Mouse (Mus musculus) embryonic facial prominence, embryonic 11.5 days (tissue): ENCODE measurements at regions not wholly inside any gene's neighbourhood (a gene's known extent, or its start where the extent isn't known, plus 50 kb on each side); places are given as distances from the start of the nearest gene placed in this dataset.

Experiments
- ATAC-seq: fragments of 200-750 bp; cut with Nextera tagmentation; replicated peaks from 2 replicates; pipeline ENCODE4 v1.8.0; 2017; ENCODE audit warnings: low read depth; ENCODE audit not compliant: insufficient number of reproducible peaks, low FRiP score, low TSS enrichment
- DNase-seq: peaks from one replicate; pipeline ENCODE4 v3.0.0-alpha.2; 2015; ENCODE audit warnings: low spot score
- H3K27ac ChIP-seq: fragments of 300-500 bp; sonication (generic); replicated peaks from 2 replicates; pipeline ENCODE4 v1.5.1; 2014; ENCODE audit warnings: mild to moderate bottlenecking, low read depth, low read length, control low read depth
- H3K27me3 ChIP-seq: fragments of 300-500 bp; sonication (generic); 2 replicates; pipeline ENCODE4 v1.6.1; 2014; ENCODE audit warnings: mild to moderate bottlenecking, low read length, moderate library complexity, mixed read lengths; ENCODE audit not compliant: control insufficient read depth, insufficient read depth
- H3K36me3 ChIP-seq: fragments of 300-500 bp; sonication (generic); replicated peaks from 2 replicates; pipeline ENCODE4 v1.6.1; 2014; ENCODE audit warnings: low read depth, mild to moderate bottlenecking, low read length, moderate library complexity, mixed read lengths; ENCODE audit not compliant: control insufficient read depth, insufficient read depth
- H3K4me1 ChIP-seq: fragments of 300-500 bp; sonication (generic); 2 replicates; pipeline ENCODE4 v1.6.1; 2014; ENCODE audit warnings: low read length, mixed read lengths; ENCODE audit not compliant: control insufficient read depth, insufficient read depth
- H3K4me2 ChIP-seq: fragments of 300-500 bp; sonication (generic); 2 replicates; pipeline ENCODE4 v1.6.1; 2014; ENCODE audit warnings: low read depth, mild to moderate bottlenecking, control low read depth, low read length, moderate library complexity
- H3K4me3 ChIP-seq: fragments of 300-500 bp; sonication (generic); 2 replicates; pipeline ENCODE4 v1.5.1; 2014; ENCODE audit warnings: low read depth, low read length, control low read depth
- H3K9ac ChIP-seq: fragments of 300-500 bp; sonication (generic); replicated peaks from 2 replicates; pipeline ENCODE4 v1.6.1; 2014; ENCODE audit warnings: mild to moderate bottlenecking, control low read depth, low read length
- H3K9me3 ChIP-seq: fragments of 300-500 bp; sonication (generic); replicated peaks from 2 replicates; pipeline ENCODE4 v1.6.1; 2016; ENCODE audit warnings: mild to moderate bottlenecking, low read length, inconsistent platforms, mixed read lengths; ENCODE audit not compliant: control insufficient read depth
- WGBS: fragments of 180-500 bp; shearing (Covaris S2); extraction: QIAGEN DNeasy Blood & Tissue Kit; methylation state at CpG from one replicate; pipeline ENCODE4 v1.1.7; 2014; 5-methylcytosine and 5-hydroxymethylcytosine counted together

GRCm38 (mm10) chr3:102602766-102603165 is 131.6 kb upstream of the Tspan2 start:
- no peaks in the 10 kb centered on the region for H3K36me3 ChIP-seq
- H3K9me3 ChIP-seq = no peaks in the 10 kb centered on the region
- DNase-seq (no peak), ATAC-seq (no peak)
- H3K4me3 ChIP-seq = no peak overlapping the region
- H3K27me3 ChIP-seq = no peaks in the 10 kb centered on the region
- H3K4me2 ChIP-seq = no peak overlapping the region
- H3K27ac ChIP-seq = no peak overlapping the region
- H3K4me1 ChIP-seq = no peaks in the 10 kb centered on the region
- 87% methylated on average over 13 of the region's 13 CpGs for WGBS
- no peak overlapping the region for H3K9ac ChIP-seq

GRCm38 (mm10) chr3:102605284-102605683 is 129.0 kb upstream of the Tspan2 start:
- no peak overlapping the region for H3K9ac ChIP-seq
- ATAC-seq (no peak), DNase-seq (no peak)
- no peaks in the 10 kb centered on the region for H3K27me3 ChIP-seq
- no peak overlapping the region for H3K27ac ChIP-seq
- 76% methylated on average over 2 of the region's 2 CpGs for WGBS
- H3K4me1 ChIP-seq = no peaks in the 10 kb centered on the region
- no peak overlapping the region for H3K4me3 ChIP-seq
- no peak overlapping the region for H3K4me2 ChIP-seq
- no peaks in the 10 kb centered on the region for H3K9me3 ChIP-seq
- no peaks in the 10 kb centered on the region for H3K36me3 ChIP-seq

GRCm38 (mm10) chr3:102610970-102611369 is 123.4 kb upstream of the Tspan2 start:
- Histone ChIP-seq H3K9me3 (no peaks in the 10 kb centered on the region), H3K4me2 (no peak overlapping the region), H3K4me3 (no peak overlapping the region), H3K9ac (no peak overlapping the region), H3K4me1 (no peaks in the 10 kb centered on the region), H3K36me3 (no peaks in the 10 kb centered on the region), H3K27me3 (no peaks in the 10 kb centered on the region), H3K27ac (no peak overlapping the region)
- WGBS = 27% methylated on average over 5 of the region's 5 CpGs
- no peak for DNase-seq
- no peak for ATAC-seq

- Histone ChIP-seq H3K9ac (no peak overlapping the region), H3K36me3 (no peaks in the 10 kb centered on the region), H3K4me2 (no peak overlapping the region), H3K9me3 (no peaks in the 10 kb centered on the region), H3K27me3 (no peaks in the 10 kb centered on the region), H3K4me1 (no peaks in the 10 kb centered on the region), H3K27ac (no peak overlapping the region), H3K4me3 (no peak overlapping the region)
- 30% methylated on average over 18 of the region's 18 CpGs for WGBS
- ATAC-seq = no peak
- DNase-seq = no peak
These were observed 122.6 kb upstream of the Tspan2 start for GRCm38 (mm10) chr3:102611398-102612366.

- 66% methylated on average over 8 of the region's 8 CpGs for WGBS
- H3K9ac ChIP-seq = no peak overlapping the region
- no peak overlapping the region for H3K4me2 ChIP-seq
- no peaks in the 10 kb centered on the region for H3K9me3 ChIP-seq
- no peaks in the 10 kb centered on the region for H3K36me3 ChIP-seq
- H3K27ac ChIP-seq = no peak overlapping the region
- H3K4me3 ChIP-seq = no peak overlapping the region
- H3K4me1 ChIP-seq = no peaks in the 10 kb centered on the region
- no peaks in the 10 kb centered on the region for H3K27me3 ChIP-seq
- ATAC-seq (no peak), DNase-seq (no peak)
These were observed 114.5 kb upstream of the Tspan2 start for GRCm38 (mm10) chr3:102619666-102620377.

- Histone ChIP-seq H3K27ac (no peak overlapping the region), H3K4me3 (no peak overlapping the region), H3K36me3 (no peaks in the 10 kb centered on the region), H3K27me3 (no peaks in the 10 kb centered on the region), H3K9ac (no peak overlapping the region), H3K4me2 (no peak overlapping the region), H3K9me3 (no peaks in the 10 kb centered on the region), H3K4me1 (no peaks in the 10 kb centered on the region)
- DNase-seq = peak; percentile 70
- peak; percentile 52; the same call in 1 of the 2 replicates for ATAC-seq
- 52% methylated on average over 4 of the region's 4 CpGs for WGBS
These were observed 98.3 kb upstream of the Tspan2 start for GRCm38 (mm10) chr3:102636076-102636475.

GRCm38 (mm10) chr3:102636674-102637073 is 97.7 kb upstream of the Tspan2 start:
- Histone ChIP-seq H3K36me3 (no peaks in the 10 kb centered on the region), H3K4me2 (no peak overlapping the region), H3K9ac (no peak overlapping the region), H3K27ac (no peak overlapping the region), H3K27me3 (no peaks in the 10 kb centered on the region), H3K4me1 (no peaks in the 10 kb centered on the region), H3K4me3 (no peak overlapping the region), H3K9me3 (no peaks in the 10 kb centered on the region)
- peak; percentile 44 for DNase-seq
- ATAC-seq = no peak
- 51% methylated on average over 4 of the region's 4 CpGs for WGBS
